Mouse (Mus musculus) spleen, adult 2 months (tissue): ENCODE measurements around the gene Zfp853. TPM values are rescaled to one million over a fixed set of nuclear protein-coding genes. Genes with fewer than 3 reads are reported as not detected.
A peak's percentile ranks its signal among the peaks of the same experiment; 100 is the strongest.

Experiments used
- DNase-seq, 2 experiments: peaks; one replicate each; pipeline versions ENCODE4 v3.0.0 to v3.0.0-alpha.2; 2012 to 2021; ENCODE audit warnings: low spot score in 2 of 2, low read depth in 1 of 2
- H3K27ac ChIP-seq: fragments of 200-500 bp; 2 replicates; pipeline ENCODE4 v1.5.1; 2012; ENCODE audit warnings: low read length, inconsistent platforms; ENCODE audit not compliant: insufficient read depth
- H3K27me3 ChIP-seq: fragments of 200-500 bp; 2 replicates; pipeline ENCODE4 v1.6.1; 2012; ENCODE audit warnings: mild to moderate bottlenecking, moderate library complexity, low read length, inconsistent platforms; ENCODE audit not compliant: control insufficient read depth, insufficient read depth
- H3K36me3 ChIP-seq: fragments of 200-500 bp; 2 replicates; pipeline ENCODE4 v1.6.1; 2012; ENCODE audit warnings: mild to moderate bottlenecking, low read length, inconsistent platforms; ENCODE audit not compliant: control insufficient read depth, insufficient read depth
- H3K4me1 ChIP-seq: fragments of 200-500 bp; 2 replicates; pipeline ENCODE4 v1.6.1; 2011; ENCODE audit warnings: inconsistent platforms; ENCODE audit not compliant: control insufficient read depth, insufficient read depth, insufficient read length
- H3K4me3 ChIP-seq: fragments of 200-500 bp; 2 replicates; pipeline ENCODE4 v1.5.1; 2011; ENCODE audit warnings: mild to moderate bottlenecking, inconsistent platforms; ENCODE audit not compliant: insufficient read depth, insufficient read length; ENCODE audit errors: extremely low read depth
- CTCF ChIP-seq: fragments of 200-500 bp; IDR thresholded peaks from 2 replicates; pipeline ENCODE4 v1.5.1; 2011; ENCODE audit warnings: mild to moderate bottlenecking, inconsistent platforms; ENCODE audit not compliant: insufficient read depth, insufficient read length, insufficient replicate concordance; ENCODE audit errors: extremely low read depth
- POLR2A ChIP-seq: fragments of 200-500 bp; IDR thresholded peaks from 2 replicates; pipeline ENCODE4 v1.6.1; 2011; ENCODE audit warnings: low read depth, low read length, inconsistent platforms
- WGBS: fragments of 180-500 bp; shearing (Covaris S2); methylation state at CpG from one replicate; pipeline ENCODE4 v1.1.7; 2018; 5-methylcytosine and 5-hydroxymethylcytosine counted together
- polyA plus RNA-seq: library from polyadenylated mRNA; depleted of rRNA; stranded (reverse); fragments of >200 nt; gene quantifications from 2 replicates; pipeline ENCODE4 v1.2.3, GENCODE M21; 2012

Gene Zfp853
- polyA plus RNA-seq, 1 experiment = 0.91 TPM

DNA sequence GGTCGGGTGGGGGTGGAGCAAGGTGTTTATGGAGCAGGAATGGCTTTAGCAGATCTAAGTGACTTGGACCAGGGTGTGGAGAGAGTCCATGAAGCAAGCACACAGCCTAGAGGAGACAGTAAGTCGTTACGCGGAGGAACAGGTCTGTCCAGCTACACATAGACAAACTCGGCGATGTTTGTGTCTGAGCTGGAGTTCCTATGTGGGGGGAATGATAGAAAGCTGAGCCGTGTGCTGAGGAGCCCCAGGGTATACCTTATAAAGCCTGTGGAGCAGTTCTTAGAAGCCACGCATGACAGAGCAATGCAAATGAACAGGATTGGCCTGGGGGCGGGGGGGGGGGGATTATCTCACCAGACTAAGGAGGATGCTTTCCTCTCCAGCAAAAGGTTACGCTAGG, 14.2 kb downstream of the Zfp853 start:
- TF ChIP-seq CTCF (no peak), POLR2A (no peak)
- Histone ChIP-seq H3K27ac (no peak overlapping the region), H3K4me1 (peaks cover 3% of the 10 kb centered on the region; the same call in 1 of the 2 replicates), H3K36me3 (no peaks in the 10 kb centered on the region), H3K4me3 (no peak overlapping the region), H3K27me3 (no peaks in the 10 kb centered on the region)
- no peak for DNase-seq
- 69% methylated on average over 10 of the region's 10 CpGs for WGBS

DNA sequence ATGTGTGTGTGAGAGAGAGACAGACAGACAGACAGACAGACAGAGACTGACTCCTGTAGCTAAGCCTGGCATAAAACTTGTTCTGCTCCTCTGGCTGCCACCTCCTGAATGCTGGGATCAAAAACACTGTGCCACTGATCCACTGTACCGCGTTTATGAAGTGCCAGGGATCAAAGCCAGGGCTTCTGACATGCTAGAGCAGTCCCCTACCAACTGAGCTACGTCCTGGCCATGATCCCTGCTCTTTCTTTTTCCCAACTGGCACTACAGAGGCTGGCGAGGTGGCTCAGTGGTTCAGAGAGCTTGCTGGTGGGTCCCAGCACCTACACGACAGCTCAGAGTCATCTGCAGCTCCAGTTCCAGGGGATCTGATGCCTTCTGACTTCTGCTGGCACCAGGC, 17.7 kb downstream of the Zfp853 start:
- no peak for DNase-seq
- Histone ChIP-seq H3K4me3 (no peak overlapping the region), H3K27me3 (no peaks in the 10 kb centered on the region), H3K27ac (no peak overlapping the region), H3K36me3 (no peaks in the 10 kb centered on the region), H3K4me1 (peaks cover 3% of the 10 kb centered on the region; the same call in 1 of the 2 replicates)
- WGBS = 56% methylated on average over 5 of the region's 5 CpGs
- no peak for TF ChIP-seq CTCF
- TF ChIP-seq POLR2A = no peak

- H3K4me3 ChIP-seq = no peak overlapping the region
- no peaks in the 10 kb centered on the region for H3K36me3 ChIP-seq
- TF ChIP-seq POLR2A = no peak
- TF ChIP-seq CTCF = no peak
- no peak for DNase-seq
- H3K27ac ChIP-seq = no peak overlapping the region
- H3K4me1 ChIP-seq = peaks cover 3% of the 10 kb centered on the region; the same call in 1 of the 2 replicates
- H3K27me3 ChIP-seq = no peaks in the 10 kb centered on the region
- WGBS = 65% methylated on average over 16 of the region's 16 CpGs
These were observed 20.7 kb downstream of the Zfp853 start for GRCm38 (mm10) chr5:143272540-143273330.

DNA sequence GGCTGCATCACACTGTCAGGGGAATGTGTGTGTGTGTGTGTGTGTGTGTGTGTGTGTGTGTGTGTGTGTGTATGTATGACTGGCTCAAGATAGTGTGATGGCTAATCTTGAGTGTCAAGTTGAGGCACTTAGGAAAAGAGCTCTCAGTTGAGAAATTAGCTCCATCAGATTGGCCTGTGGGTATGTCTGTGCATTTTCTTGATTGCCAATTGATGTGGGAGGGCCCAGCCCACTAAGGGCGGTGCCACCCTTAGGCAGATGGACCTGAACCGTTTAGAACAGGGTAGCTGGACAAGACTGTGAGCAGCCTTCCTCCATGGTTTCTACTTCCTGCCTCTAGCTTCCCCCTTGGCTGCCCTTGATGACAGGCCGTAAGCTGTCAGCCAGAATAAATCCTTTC, 21.3 kb downstream of the Zfp853 start:
- TF ChIP-seq POLR2A = no peak
- no peak for TF ChIP-seq CTCF

GRCm38 (mm10) chr5:143271642-143272041, 21.8 kb downstream of the Zfp853 start:
- H3K4me3 ChIP-seq = no peak overlapping the region
- no peaks in the 10 kb centered on the region for H3K36me3 ChIP-seq
- no peak for DNase-seq
- peaks cover 3% of the 10 kb centered on the region; the same call in 1 of the 2 replicates for H3K4me1 ChIP-seq
- 81% methylated on average over 6 of the region's 6 CpGs for WGBS
- no peak for TF ChIP-seq CTCF
- TF ChIP-seq POLR2A = no peak
- H3K27me3 ChIP-seq = no peaks in the 10 kb centered on the region
- no peak overlapping the region for H3K27ac ChIP-seq

More for the DNA sequence above, 21.3 kb downstream of the Zfp853 start:
- no peak overlapping the region for H3K27ac ChIP-seq
- H3K27me3 ChIP-seq = no peaks in the 10 kb centered on the region
- 44% methylated on average over 3 of the region's 3 CpGs for WGBS
- peaks cover 3% of the 10 kb centered on the region; the same call in 1 of the 2 replicates for H3K4me1 ChIP-seq
- H3K4me3 ChIP-seq = no peak overlapping the region
- no peaks in the 10 kb centered on the region for H3K36me3 ChIP-seq
- DNase-seq = no peak

- Histone ChIP-seq H3K27ac (peak overlapping the region; percentile 19; the same call in 1 of the 2 replicates), H3K4me3 (peak overlapping the region; percentile 83), H3K27me3 (no peaks in the 10 kb centered on the region), H3K4me1 (peaks cover 3% of the 10 kb centered on the region; the same call in 1 of the 2 replicates), H3K36me3 (no peaks in the 10 kb centered on the region)
- DNase-seq = no peak
- no peak for TF ChIP-seq CTCF
- WGBS = 9% methylated on average over 12 of the region's 12 CpGs
These were observed 23.3 kb downstream of the Zfp853 start for GRCm38 (mm10) chr5:143270151-143270519.

GRCm38 (mm10) chr5:143269363-143270150, 23.9 kb downstream of the Zfp853 start, which contains the start of gene Zfp316:
Gene Zfp316, minus strand, starts transcription at chr5:143270022.
- peak within 1 kb of the TSS; percentile 19; the same call in 1 of the 2 replicates for H3K27ac ChIP-seq
- no peak for TF ChIP-seq CTCF
- TF ChIP-seq POLR2A = no peak; the same call in 1 of the 2 replicates
- H3K4me1 ChIP-seq = peaks cover 3% of the 10 kb centered on the region; the same call in 1 of the 2 replicates
- WGBS = under 1% methylated on average over 68 of the region's 79 CpGs
- H3K36me3 ChIP-seq = no peaks in the 10 kb centered on the region
- DNase-seq = peak in 1 of 2 experiments; percentile 46
- peak within 1 kb of the TSS; percentile 83 for H3K4me3 ChIP-seq
- no peaks in the 10 kb centered on the region for H3K27me3 ChIP-seq
